Mouse (Mus musculus) C2C12 (cell line): Measurements from ENCODE around the gene Zfp385b. TPM values are rescaled to one million over a fixed set of nuclear protein-coding genes. Genes with fewer than 3 reads are reported as not detected.

ENCODE experiments used
- H3K27me3 ChIP-seq: one replicate; pipeline ENCODE4 v1.6.1; 2011; ENCODE audit not compliant: control insufficient read depth, insufficient read depth, insufficient read length
- H3K36me3 ChIP-seq: one replicate; pipeline ENCODE4 v1.6.1; 2011; ENCODE audit not compliant: control insufficient read depth, insufficient read depth
- H3K4me3 ChIP-seq: one replicate; pipeline ENCODE4 v1.5.1; 2011; ENCODE audit warnings: mild to moderate bottlenecking, control low read depth; ENCODE audit not compliant: poor library complexity, insufficient read depth, severe bottlenecking
- H3K79me2 ChIP-seq: one replicate; pipeline ENCODE4 v1.6.1; 2011; ENCODE audit not compliant: control insufficient read depth, insufficient read depth
- H3K79me3 ChIP-seq: one replicate; pipeline ENCODE4 v1.6.1; 2011; ENCODE audit warnings: low read depth, control low read depth
- H3ac ChIP-seq: one replicate; pipeline ENCODE3; 2011; ENCODE audit warnings: low read depth; ENCODE audit not compliant: control insufficient read depth, insufficient read length
- CEBPB ChIP-seq: IDR thresholded peaks from one replicate; pipeline ENCODE4 v1.6.1; 2011; ENCODE audit warnings: low read depth, mild to moderate bottlenecking, control low read depth, moderate library complexity
- CTCF ChIP-seq: IDR thresholded peaks from one replicate; pipeline ENCODE4 v1.5.1; 2011; ENCODE audit not compliant: control insufficient read depth, insufficient read depth, insufficient read length
- FOSL1 ChIP-seq: IDR thresholded peaks from one replicate; pipeline ENCODE4 v1.8.0; 2011; ENCODE audit warnings: mild to moderate bottlenecking, low read length; ENCODE audit not compliant: poor library complexity, insufficient read depth, severe bottlenecking
- MAX ChIP-seq: IDR thresholded peaks from one replicate; pipeline ENCODE4 v1.6.1; 2011; ENCODE audit warnings: mild to moderate bottlenecking, control low read depth
- MYOD1 ChIP-seq: IDR thresholded peaks from one replicate; pipeline ENCODE4 v1.6.1; 2011; ENCODE audit warnings: low read depth; ENCODE audit not compliant: control insufficient read depth, insufficient read length
- MYOG ChIP-seq: IDR thresholded peaks from one replicate; pipeline ENCODE4 v1.6.1; 2011; ENCODE audit not compliant: control insufficient read depth, insufficient read length; ENCODE audit errors: extremely low read depth
- USF1 ChIP-seq: IDR thresholded peaks from one replicate; pipeline ENCODE4 v1.6.1; 2011; ENCODE audit warnings: low read depth, mild to moderate bottlenecking, control low read depth, moderate library complexity
- polyA plus RNA-seq: library from polyadenylated mRNA; unstranded; fragments of >200 nt; fragmentation: generic; extraction: Trizol; gene quantifications from one replicate; pipeline ENCODE4 v1.2.1, GENCODE M21; 2012; ENCODE audit warnings: missing spikeins

The Zfp385b gene
- polyA plus RNA-seq, 1 experiment, result 0.01 TPM

DNA sequence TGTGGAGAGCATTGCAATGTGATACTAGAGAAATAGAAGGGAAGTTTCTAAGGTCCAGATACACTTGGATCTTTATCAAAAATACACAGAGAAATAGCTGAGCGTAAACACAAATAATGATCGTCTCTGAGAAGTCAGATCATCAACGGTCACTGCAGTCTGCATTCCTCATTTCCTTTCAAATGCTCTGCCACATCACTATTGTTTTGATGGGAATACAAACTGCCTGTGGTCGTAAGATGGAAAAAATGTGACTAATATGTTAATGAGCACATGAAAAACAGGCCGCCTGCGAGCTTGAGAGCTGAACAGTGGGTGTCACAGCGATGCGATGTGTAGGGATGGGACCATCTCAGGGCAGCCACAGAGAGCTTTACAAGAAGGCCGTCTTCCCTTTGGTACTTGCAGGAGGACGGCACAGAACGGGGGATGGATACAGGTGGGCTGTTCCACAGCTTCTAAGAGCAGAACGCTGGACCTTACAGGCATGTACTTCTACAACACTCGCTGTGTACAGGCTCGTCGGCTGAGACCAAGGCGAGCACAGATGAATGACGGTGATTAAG is 51.0 kb downstream of the Zfp385b start:
- no peaks in the 10 kb centered on the region for H3K36me3 ChIP-seq
- H3K27me3 ChIP-seq, result no peaks in the 10 kb centered on the region
- no peaks in the 10 kb centered on the region for H3K79me2 ChIP-seq
- H3K4me3 ChIP-seq, result no peak overlapping the region
- TF ChIP-seq FOSL1 (no peak), MYOD1 (no peak), CEBPB (no peak), USF1 (no peak), MAX (no peak), MYOG (no peak), CTCF (no peak)
- H3K79me3 ChIP-seq, result no peaks in the 10 kb centered on the region
- no peak overlapping the region for H3ac ChIP-seq

DNA sequence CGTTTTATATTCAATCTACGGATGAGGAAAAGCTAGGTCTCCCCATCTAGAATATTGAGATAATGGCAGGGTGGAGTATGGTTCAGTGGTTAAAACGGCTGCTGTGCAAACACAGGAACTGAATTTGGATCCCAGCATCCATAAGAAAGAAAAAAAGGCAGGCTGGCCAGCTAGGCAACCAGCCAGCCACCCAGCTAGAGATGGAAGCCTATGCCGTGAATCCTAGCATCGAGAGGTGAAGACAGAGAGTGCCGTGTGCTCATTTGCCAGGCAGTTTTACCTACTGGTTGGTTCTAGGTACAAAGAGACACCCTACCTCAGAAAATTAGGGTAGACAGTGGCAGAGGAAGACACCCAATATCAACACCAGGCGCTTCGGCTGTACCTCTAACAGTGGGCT is 57.5 kb downstream of the Zfp385b start:
- Histone ChIP-seq H3ac (no peak overlapping the region), H3K36me3 (no peaks in the 10 kb centered on the region), H3K27me3 (no peaks in the 10 kb centered on the region), H3K79me2 (no peaks in the 10 kb centered on the region), H3K79me3 (no peaks in the 10 kb centered on the region), H3K4me3 (no peak overlapping the region)
- TF ChIP-seq USF1 (no peak), FOSL1 (no peak), CEBPB (no peak), CTCF (no peak), MYOG (no peak), MYOD1 (no peak), MAX (no peak)

GRCm38 (mm10) chr2:77758403-77759071 is 60.9 kb downstream of the Zfp385b start:
- Histone ChIP-seq H3K27me3 (no peaks in the 10 kb centered on the region), H3K79me3 (no peaks in the 10 kb centered on the region), H3K79me2 (no peaks in the 10 kb centered on the region), H3ac (no peak overlapping the region), H3K4me3 (no peak overlapping the region), H3K36me3 (no peaks in the 10 kb centered on the region)
- TF ChIP-seq MYOD1, result no peak
- TF ChIP-seq USF1, result no peak
- no peak for TF ChIP-seq CEBPB
- TF ChIP-seq CTCF, result no peak
- no peak for TF ChIP-seq FOSL1
- TF ChIP-seq MYOG, result no peak
- TF ChIP-seq MAX, result no peak

- Histone ChIP-seq H3ac (no peak overlapping the region), H3K79me2 (no peaks in the 10 kb centered on the region), H3K4me3 (no peak overlapping the region), H3K27me3 (no peaks in the 10 kb centered on the region), H3K36me3 (no peaks in the 10 kb centered on the region), H3K79me3 (no peaks in the 10 kb centered on the region)
- no peak for TF ChIP-seq FOSL1
- no peak for TF ChIP-seq CTCF
- no peak for TF ChIP-seq MYOG
- TF ChIP-seq MAX, result no peak
- no peak for TF ChIP-seq MYOD1
- no peak for TF ChIP-seq USF1
- no peak for TF ChIP-seq CEBPB
Measured at GRCm38 (mm10) chr2:77752491-77752890, 66.9 kb downstream of the Zfp385b start.

GRCm38 (mm10) chr2:77749631-77750030 is 69.8 kb downstream of the Zfp385b start:
- TF ChIP-seq MAX, result no peak
- no peaks in the 10 kb centered on the region for H3K36me3 ChIP-seq
- H3K27me3 ChIP-seq, result no peaks in the 10 kb centered on the region
- H3K79me2 ChIP-seq, result no peaks in the 10 kb centered on the region
- no peak overlapping the region for H3K4me3 ChIP-seq
- H3ac ChIP-seq, result no peak overlapping the region
- no peaks in the 10 kb centered on the region for H3K79me3 ChIP-seq

- H3K79me3 ChIP-seq, result no peaks in the 10 kb centered on the region
- TF ChIP-seq MYOG (no peak), MYOD1 (no peak), CTCF (no peak), MAX (no peak), FOSL1 (no peak), CEBPB (no peak), USF1 (no peak)
- no peaks in the 10 kb centered on the region for H3K36me3 ChIP-seq
- H3ac ChIP-seq, result no peak overlapping the region
- no peaks in the 10 kb centered on the region for H3K27me3 ChIP-seq
- H3K4me3 ChIP-seq, result no peak overlapping the region
- no peaks in the 10 kb centered on the region for H3K79me2 ChIP-seq
Measured at GRCm38 (mm10) chr2:77746417-77746816, 73.0 kb downstream of the Zfp385b start.
